Mouse (Mus musculus): ENCODE results near the gene Clptm1. TPM values are rescaled to one million over a fixed set of nuclear protein-coding genes. Genes with fewer than 3 reads are reported as not detected.

Clptm1 gene
- polyA plus RNA-seq (2012; rRNA removed): 155 and 188 TPM in 2 replicates

DNA sequence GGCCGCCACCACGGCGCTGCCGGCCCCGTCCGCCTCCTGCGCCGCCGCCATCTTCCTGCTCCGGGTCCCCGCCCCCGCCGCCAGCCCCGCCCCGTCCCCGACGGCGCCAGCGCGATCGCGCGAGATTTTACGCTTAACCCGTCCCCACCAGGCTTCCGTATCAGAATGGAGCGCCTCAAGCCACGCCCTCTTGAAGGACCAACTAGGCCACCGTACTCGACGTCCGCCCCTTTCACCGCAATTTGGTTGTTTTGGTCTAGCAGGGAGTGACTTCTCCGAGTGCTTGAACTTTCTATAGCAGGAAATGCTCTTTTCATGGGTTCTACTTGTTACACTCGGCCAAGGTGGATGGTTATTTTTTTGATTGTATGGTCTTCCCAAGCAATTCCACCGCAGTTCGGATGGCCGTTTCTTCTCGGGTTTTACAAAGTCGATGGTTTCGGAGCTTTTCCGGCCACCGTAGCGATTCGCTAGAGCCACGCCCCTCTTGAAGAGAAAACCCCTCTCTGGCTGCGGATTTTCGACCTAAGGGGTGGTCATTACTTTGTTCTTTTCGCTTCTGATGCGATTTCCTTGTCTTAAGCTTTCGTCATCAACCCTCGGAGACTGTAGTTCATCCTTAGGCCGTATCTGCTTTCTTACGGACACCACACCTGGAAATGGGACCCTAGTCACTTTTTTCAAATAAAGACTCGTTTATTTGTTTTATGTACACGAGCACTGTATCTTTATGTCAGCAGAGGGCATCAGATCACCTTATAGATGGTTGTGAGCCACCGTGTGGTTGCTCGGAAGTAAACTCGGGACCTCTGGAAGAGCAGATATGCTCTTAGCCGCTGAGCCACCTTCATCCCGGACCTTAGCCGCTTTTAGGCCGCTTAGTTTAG, at the start of gene Clptm1:
Gene Clptm1, minus strand, starts transcription at position 79 of the 887 bp plus-strand sequence.
- DNase-seq (ENCODE audit: low read depth, low spot score): peak; percentile 89
- under 1% methylated on average over 61 of the region's 63 CpGs for WGBS

DNA sequence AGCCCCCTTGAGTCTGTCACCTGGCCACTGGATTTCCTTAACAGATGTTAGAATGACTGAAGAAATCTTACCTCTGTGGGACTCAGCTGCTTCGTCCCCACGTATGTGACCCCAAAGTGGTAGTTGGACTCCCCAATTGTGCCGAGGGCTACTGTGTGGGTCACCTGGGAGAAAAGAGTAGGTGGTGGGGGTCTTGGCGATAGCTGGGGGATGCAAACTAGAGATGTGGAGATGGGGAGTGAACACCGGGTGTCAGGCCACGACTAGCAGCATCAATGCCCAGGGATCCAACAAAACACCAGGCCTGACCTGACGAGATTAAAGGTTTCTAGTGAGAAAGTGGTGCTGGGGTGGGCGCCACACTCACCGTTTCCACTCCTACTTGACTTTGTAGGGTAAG, 48.8 kb upstream of the Clptm1 start:
- DNase-seq (ENCODE audit: low read depth, low spot score): no peak
- 81% methylated on average over 9 of the region's 9 CpGs for WGBS

DNA sequence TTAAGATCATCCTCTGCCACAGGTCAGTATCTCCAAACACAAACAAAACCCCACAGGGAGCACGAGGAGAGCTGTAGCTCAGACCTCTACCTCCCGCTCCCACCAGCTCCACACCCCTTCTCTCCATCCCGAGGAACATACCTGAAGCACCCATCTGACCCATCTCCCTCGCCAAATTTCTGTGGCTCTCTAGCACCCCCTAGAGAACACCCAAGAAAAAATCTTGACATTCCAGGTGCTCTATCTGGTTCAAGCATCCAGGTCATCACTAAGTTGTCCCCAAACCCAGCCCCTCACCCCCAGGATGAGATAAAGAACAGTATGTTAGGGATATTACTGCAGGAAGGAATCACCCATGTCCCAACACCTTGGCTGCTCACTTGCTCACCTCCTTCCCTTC, 48.4 kb upstream of the Clptm1 start:
- no peak for DNase-seq (ENCODE audit: low read depth, low spot score)
- 33% methylated on average over 4 of the region's 4 CpGs for WGBS

DNA sequence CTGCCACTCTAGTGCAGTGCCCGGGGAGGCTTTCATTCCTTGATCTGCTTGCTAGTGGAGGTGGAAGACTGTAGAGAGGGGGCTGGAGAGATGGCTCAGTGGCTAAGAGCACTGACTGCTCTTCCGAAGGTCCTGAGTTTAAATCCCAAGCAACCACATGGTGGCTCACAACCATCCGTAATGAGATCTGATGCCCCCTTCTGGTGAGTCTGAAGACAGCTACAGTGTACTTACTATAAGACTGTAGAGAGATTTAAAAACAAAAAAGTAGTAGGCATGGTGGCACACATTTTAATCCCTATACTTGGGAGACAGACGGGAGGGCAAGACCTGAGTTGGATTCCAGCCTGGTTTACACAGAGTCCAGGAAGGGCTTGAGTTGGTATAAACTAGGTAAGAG, 47.6 kb upstream of the Clptm1 start:
- 59% methylated on average over 4 of the region's 4 CpGs for WGBS
- no peak for DNase-seq (ENCODE audit: low read depth, low spot score)

DNA sequence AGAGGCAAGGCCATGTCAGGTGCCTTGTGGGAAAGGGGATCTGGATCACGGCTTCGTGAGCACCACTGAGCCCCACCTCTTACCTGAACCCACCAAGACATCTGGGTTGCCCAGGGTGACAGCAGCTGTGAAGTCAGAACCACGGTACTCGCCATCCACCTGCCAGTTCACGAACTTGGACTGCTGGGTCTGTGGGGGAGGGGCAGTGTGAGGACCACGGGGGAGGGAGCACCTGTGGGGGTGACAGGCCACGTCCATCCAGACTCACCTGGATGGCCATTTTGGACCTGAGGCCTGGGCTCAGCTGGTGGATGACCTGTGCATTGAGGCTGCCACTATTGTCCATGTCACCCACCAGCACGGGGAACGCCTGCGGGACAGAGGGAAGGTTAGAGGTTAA, 45.8 kb upstream of the Clptm1 start:
- 91% methylated on average over 10 of the region's 10 CpGs for WGBS
- no peak for DNase-seq (ENCODE audit: low read depth, low spot score)

DNA sequence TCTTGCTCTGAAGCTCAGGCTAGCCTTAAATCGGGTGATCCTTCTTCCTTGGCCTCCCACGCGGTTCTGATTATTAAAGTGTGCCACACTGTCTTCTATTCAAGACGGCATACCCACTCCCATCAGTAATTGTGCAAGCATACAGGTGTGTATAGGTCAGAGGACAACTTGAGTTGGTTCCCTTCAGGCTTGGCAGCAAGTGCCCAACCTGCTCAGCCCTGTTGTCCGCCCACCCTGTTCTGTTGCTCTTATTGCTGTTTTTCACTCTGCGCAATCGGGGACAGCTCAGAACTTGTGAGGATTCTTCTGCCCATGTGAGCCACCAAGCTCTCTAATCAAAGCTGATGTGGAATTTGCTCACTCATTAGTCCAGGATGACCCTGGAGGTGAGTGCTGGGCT, 40.4 kb upstream of the Clptm1 start:
- WGBS: 91% methylated on average over 7 of the region's 7 CpGs
- DNase-seq (ENCODE audit: low read depth, low spot score): no peak

DNA sequence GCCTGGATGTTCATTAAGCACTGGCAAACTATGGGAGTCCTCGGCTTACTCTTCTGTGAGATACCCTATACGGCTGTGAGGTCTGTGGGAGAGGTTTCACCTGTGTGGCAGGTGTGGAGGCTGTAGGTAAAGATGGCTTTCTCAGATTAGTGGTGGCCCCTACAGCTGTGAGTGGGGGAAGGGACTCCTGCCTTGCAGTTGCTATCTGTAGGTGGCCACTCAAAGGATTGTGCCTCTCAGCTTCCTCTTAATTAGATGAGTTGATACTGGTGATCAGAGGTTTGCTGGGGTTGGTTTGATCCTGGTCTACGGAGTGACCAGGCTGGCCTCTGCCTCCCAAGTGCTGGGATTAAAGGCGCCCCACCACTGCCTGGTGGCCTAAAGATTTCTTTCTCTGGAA, 39.6 kb upstream of the Clptm1 start:
- no peak for DNase-seq (ENCODE audit: low read depth, low spot score)
- 91% methylated on average over 4 of the region's 4 CpGs for WGBS

DNA sequence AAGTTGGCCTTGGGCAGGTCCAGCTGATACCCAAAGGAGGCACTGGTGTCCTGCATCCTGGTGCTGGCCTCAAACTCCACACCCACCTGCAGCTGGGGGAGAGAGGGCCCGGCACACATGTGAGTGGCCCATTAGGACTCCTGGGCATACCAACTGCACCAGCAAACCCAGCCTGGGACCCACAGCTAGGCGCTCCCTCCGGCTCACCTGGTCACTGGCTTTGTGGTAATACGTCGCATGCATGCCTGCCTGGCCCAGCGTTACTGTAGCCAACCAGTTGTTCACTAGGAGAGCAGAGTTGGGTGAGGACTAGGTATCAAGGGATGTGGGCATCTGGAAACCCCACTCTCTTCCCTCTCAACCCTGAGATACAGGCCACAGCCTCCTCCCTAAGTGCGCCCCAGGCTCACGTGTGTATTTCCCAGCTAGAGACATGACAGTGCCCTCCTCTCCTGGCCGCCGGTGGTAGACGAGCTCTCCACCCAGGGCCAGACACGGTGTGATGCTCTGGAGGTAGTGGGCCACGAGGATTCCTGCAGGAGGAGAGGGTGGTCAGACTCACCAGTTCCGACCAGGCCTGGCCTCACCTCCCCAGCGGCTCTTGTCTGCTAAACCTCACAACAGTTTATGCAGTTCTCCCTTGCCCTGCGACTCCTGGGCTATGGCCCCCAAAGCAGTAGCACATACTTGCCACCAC, 38.2 kb upstream of the Clptm1 start:
- WGBS: 92% methylated on average over 16 of the region's 16 CpGs
- DNase-seq (ENCODE audit: low read depth, low spot score): no peak

DNA sequence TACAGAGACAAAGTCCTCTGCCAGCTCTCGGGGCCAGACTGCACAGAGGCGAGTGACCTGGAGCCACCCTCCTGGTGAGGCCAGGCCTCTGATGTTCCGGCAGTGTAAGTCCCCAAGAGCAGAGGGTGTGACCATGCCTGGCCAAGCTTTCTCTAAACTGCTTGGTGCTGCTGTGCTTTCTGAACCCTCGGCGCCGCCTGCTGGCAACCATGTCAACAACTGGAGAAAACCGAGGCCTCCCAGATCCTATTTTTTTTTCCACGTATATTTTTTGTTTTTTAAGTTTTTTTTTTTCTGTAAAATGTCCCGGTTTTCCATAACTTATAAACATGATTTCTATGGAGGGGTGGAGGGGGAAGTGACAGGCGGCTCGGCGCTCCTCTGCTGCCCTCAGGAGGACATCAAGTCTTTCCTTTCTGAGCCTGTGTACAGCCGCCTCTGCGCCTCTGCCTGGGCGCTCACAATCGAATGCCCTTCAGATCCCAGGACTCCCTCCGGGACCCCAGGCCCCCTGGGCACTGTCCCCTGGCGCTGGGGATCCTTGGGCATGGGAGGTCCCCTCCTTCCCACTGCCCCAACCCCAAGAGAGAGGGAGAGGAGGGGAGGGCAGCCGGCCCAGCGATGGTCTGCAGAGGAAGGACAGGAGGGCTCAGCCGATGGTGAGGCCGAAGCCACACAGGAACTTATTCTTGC, 36.4 kb upstream of the Clptm1 start:
- DNase-seq (ENCODE audit: low read depth, low spot score): peak; percentile 75
- 26% methylated on average over 22 of the region's 22 CpGs for WGBS

DNA sequence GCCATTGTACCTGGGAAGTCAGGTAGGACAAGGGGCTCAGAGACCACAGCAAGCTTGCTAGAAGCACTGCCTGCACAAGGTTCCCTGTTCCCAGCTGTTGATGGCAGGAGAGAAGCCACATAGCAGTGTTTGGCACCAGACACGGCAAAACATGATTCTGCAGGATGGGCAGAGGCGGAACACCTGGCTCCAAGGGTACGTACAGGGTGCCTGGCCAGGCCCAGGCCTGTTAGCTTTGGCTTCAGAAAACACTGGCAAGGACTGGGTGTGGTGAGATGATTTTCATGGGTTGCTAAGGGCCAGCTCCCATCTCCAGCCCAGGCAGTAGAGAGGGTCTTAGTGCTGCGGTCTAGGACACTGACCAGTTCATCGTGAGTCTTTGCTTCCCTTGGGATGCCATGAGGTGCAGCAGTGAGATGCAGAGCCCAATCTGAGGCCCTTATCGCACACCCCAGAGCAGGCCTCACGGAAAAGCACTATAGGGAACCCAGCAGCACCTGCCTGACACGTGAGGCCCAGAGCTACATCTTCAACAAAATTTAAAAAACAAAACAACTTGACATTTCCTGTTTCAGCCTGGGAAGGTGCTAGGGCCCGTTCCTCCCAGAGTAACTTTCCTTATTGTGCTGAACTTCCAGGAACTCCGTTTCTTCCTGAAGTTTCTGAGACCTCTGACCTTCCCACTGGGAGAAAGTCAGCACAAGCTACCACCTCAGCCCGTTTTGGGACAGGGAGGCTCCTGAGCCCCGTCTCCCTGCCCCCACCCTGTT, 35.7 kb upstream of the Clptm1 start:
- 23% methylated on average over 12 of the region's 12 CpGs for WGBS
- peak; percentile 25 for DNase-seq (ENCODE audit: low read depth, low spot score)

DNA sequence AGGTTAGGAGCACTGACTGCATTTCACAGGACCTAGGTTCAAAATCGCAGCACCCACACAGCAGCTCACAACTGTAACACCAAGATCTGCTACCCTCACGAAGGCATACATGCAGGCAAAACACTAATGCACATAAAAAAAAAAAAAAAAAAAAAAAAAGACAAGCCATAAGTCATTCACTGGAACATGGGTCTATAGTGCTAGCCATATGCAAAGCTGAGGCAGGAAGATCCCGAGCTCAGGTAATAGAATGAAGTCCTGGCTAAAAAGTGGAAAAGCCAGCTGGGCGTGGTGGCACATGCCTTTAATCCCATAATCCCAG, 35.0 kb upstream of the Clptm1 start:
- DNase-seq (ENCODE audit: low read depth, low spot score): no peak
- WGBS: 76% methylated on average over 4 of the region's 4 CpGs

DNA sequence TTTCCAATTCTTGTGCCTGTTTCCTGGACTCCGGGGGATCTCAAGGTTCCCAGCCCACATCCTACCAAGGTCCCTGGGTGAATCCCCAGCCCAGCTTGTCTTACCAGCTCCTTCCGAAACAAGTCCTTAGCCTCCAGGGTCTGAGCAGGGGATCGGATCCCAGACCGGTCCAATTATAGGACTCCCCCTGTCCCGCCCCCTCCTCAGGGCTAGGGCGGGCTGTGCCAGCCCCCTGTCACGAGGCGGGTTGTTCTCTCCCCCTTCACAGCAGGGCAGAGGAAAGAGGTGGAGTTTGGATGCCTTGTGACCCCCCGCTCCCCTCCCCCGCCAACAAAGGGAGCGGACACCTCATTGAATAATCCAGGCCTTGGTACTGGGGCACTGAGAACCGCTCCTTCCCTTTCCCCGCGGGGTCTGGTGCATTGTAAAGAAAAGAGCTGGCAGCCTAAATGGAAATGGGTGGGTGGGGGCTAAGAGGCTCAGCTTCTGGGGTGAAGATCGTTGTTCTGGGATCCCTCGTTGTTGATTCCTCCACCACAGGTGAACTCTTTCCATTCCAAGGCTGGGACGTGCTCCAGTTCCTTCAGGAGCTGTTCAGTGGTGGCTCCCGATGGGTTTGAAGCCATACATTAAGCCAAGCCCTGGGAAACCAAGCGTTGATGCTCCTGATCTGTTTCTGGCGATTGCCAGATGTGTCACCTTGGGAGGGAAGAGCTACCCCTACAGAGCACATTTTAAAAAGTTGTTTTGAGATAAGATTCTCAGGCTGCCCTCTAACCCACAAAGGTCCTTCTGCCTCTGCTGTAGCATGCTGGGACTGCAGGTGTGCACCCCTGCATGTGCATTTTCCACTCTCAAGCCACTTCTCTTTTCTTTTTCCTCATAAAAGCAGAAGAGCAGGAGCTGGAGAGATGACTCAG, 34.3 kb upstream of the Clptm1 start, which contains the start of gene Apoe:
Gene Apoe, minus strand, starts transcription at position 282 of the 920 bp plus-strand sequence.
- 33% methylated on average over 20 of the region's 20 CpGs for WGBS
- DNase-seq (ENCODE audit: low read depth, low spot score): no peak

DNA sequence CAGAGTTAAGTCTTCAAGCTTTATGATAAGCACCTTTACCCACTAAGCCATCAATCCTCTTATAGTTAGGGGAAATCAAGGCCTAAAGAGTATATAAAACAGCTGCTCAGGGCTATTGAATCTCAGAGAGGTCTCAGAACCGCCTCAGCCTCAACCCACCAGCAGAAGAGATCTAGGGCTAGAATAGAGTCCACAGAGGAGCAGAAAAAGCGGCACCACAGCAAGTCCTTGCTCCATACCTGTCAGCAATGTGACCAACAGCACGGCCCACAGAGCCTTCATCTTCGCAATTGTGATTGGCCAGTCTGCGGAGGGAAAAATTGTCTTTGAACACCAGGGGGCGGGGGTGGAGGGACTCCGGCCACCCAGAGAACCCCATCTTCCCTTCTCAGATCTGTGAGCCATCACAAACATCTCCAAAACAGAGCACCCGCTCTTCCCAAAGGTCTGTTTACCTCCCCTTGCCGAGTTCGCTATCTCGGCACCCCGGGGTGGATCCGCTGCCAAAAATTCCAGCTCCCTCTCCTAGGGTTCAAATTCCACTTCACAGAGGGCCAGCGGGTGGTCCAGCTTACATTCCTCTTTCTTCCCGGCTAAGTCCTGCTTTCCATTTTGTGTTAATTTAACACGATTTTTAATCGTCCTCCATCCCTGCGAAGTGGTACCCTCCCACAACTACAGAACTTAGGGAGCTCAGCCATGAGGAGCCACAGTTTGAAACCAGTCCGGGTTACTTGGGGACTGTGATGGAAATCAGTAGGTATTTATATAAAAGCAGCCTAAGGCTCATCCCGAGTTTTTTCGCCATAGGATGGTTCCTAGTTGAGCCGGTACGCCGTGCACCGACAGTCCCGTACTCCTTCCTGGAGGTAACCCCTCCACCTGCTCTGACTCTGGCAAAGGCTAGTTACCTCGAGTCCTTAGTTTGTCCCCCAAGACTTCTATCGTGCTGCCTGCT, 33.4 kb upstream of the Clptm1 start:
- DNase-seq (ENCODE audit: low read depth, low spot score): no peak

DNA sequence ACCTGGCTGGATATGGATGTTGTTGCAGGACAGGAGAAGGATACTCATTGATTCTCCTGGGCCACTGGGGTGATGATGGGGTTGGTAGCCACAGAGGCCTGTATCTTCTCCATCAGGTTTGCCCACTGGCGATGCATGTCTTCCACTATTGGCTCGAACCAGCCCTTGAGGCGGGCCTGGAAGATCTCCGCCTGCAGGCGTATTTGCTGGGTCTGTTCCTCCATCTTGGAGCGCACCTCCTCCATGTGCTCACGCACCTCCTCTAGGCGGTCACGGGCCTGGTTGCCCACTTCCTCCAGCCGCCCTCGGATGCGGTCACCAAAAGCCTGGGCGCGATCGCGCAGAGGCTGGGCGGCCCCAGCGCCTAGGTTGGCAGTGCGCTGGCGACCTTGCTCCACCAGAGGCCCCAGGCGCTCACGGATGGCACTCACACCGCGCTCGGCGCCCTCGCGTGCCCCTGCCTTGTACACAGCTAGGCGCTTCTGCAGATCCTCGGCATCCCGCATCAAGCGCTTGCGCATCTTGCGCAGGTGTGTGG, 31.6 kb upstream of the Clptm1 start:
- DNase-seq (ENCODE audit: low read depth, low spot score): no peak
- 97% methylated on average over 34 of the region's 34 CpGs for WGBS

More for the DNA sequence above, 33.4 kb upstream of the Clptm1 start:
- 13% methylated on average over 28 of the region's 28 CpGs for WGBS

DNA sequence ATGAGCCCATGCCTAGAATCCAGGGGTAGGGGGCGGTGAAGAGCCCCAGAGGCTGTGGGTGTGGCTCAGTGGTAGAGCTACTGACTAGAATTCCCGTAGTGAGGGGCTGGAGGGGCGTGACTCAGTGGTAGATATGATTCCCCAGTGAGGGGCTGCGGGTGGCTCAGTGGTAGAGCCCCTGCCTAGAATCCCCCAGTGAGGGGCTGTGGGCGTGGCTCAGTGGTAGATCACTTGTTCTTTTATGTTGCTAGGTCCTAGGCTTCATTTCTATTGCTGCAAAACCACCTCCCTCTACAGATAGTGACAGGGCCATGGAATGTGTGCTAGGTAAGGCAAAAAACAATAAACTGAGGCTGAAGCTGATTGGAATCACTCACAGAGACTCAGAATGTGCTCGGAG, 31.0 kb upstream of the Clptm1 start:
- 90% methylated on average over 6 of the region's 6 CpGs for WGBS
- no peak for DNase-seq (ENCODE audit: low read depth, low spot score)

DNA sequence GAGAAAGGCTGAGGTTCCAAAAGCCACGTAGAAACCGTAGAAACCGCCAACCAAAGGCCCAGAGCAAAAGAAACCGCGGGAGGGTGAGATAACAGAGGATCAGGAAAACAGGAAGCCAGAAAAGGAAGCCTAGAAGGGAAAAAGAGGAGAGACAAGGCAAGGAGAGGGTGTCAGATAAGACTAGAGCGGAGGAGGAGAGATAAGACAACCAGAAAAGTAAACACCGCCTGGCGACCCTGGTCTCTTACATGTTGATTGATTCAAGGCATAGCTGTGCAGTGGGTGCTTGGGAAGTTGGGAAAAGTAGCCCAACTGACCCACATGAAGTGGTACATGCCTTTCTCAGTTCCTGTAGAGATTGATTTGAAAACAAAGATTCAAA, 30.4 kb upstream of the Clptm1 start:
- no peak for DNase-seq (ENCODE audit: low read depth, low spot score)
- WGBS: 36% methylated on average over 8 of the region's 8 CpGs
